Mouse (Mus musculus): Measurements from ENCODE around the gene Acads. TPM values are rescaled to one million over a fixed set of nuclear protein-coding genes. Genes with fewer than 3 reads are reported as not detected.
"Not testable (repeated sequence)": the region's sequence is repeated elsewhere in the genome, so short reads cannot be mapped to it uniquely, and the experiment has no call there.

Acads gene
- polyA plus RNA-seq, 1 experiment from 2014 or later: 43.6 TPM

- WGBS: 40% methylated on average over 8 of the region's 8 CpGs
- H3K27me3 ChIP-seq (replicated peaks; ENCODE audit: insufficient read depth, low read length): no peaks in the 10 kb centered on the region
Measured at GRCm38 (mm10) chr5:115163563-115163962, 44.4 kb upstream of the Acads start.

DNA sequence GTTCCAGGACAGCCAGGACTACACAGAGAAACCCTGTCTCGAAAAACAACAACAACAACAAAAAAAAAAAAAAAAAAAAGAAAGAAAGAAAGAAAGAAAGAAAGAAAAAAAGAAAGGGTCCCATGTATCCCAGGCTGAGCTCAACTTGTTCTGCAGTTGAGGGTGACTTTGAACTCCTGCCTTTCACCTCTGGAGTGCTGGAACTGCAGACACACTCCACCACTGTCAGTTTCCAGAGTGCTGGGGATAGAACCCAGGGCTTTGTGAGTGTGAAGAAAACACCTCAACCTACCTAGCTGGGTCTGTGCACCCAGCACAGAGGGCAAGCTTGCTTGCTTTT, 42.8 kb upstream of the Acads start:
- DNase-seq (ENCODE audit: low spot score); H3K36me3 ChIP-seq (ENCODE audit: insufficient read depth, low read length); H3K27me3 ChIP-seq (replicated peaks; ENCODE audit: insufficient read depth, low read length); H3K9ac ChIP-seq (replicated peaks; ENCODE audit: low read depth); H3K4me3 ChIP-seq (ENCODE audit: low read depth, low read length); ATAC-seq; H3K27ac ChIP-seq (ENCODE audit: low read length); H3K4me1 ChIP-seq (ENCODE audit: insufficient read depth, low read depth, low read length); H3K4me2 ChIP-seq (replicated peaks; ENCODE audit: low read depth, low read length); H3K9me3 ChIP-seq (ENCODE audit: low read length): not testable (repeated sequence)
- WGBS: 75% methylated on average over 1 of the region's 1 CpGs

More at GRCm38 (mm10) chr5:115163563-115163962, 44.4 kb upstream of the Acads start:
- 0 out of 2 replicates have a peak overlapping the region, but pooled peaks have one; percentile 17 for H3K4me2 ChIP-seq (replicated peaks; ENCODE audit: low read depth, low read length)
- no peak overlapping the region for H3K27ac ChIP-seq (ENCODE audit: low read length)
- no peak for TF ChIP-seq EP300 (IDR thresholded peaks at IDR 0.05)
- peak; percentile 72 for TF ChIP-seq CTCF (IDR thresholded peaks at IDR 0.05)
- H3K9me3 ChIP-seq (ENCODE audit: low read length): no peaks in the 10 kb centered on the region
- H3K4me3 ChIP-seq (ENCODE audit: low read depth, low read length): no peak overlapping the region
- DNase-seq (ENCODE audit: low spot score): peak; percentile 64
- peak; percentile 17; the same call in 1 of the 2 replicates for ATAC-seq
- H3K36me3 ChIP-seq (ENCODE audit: insufficient read depth, low read length): no peaks in the 10 kb centered on the region
- H3K9ac ChIP-seq (replicated peaks; ENCODE audit: low read depth): no peak overlapping the region
- H3K4me1 ChIP-seq (ENCODE audit: insufficient read depth, low read depth, low read length): peaks cover 5% of the 10 kb centered on the region; the same call in 1 of the 2 replicates

GRCm38 (mm10) chr5:115161064-115161939, 42.2 kb upstream of the Acads start:
- peak overlapping the region; percentile 67 for H3K27ac ChIP-seq (ENCODE audit: low read length)
- H3K4me1 ChIP-seq (ENCODE audit: insufficient read depth, low read depth, low read length): peaks cover 7% of the 10 kb centered on the region; the same call in 1 of the 2 replicates
- WGBS: 26% methylated on average over 13 of the region's 13 CpGs
- H3K9me3 ChIP-seq (ENCODE audit: low read length): no peaks in the 10 kb centered on the region
- no peaks in the 10 kb centered on the region for H3K27me3 ChIP-seq (replicated peaks; ENCODE audit: insufficient read depth, low read length)
- DNase-seq (ENCODE audit: low spot score) (peak; percentile 48), ATAC-seq (no peak)
- TF ChIP-seq EP300 (IDR thresholded peaks at IDR 0.05) (peak; percentile 72), CTCF (IDR thresholded peaks at IDR 0.05) (no peak)
- no peaks in the 10 kb centered on the region for H3K36me3 ChIP-seq (ENCODE audit: insufficient read depth, low read length)
- H3K9ac ChIP-seq (replicated peaks; ENCODE audit: low read depth): no peak overlapping the region
- H3K4me2 ChIP-seq (replicated peaks; ENCODE audit: low read depth, low read length): no peak overlapping the region
- H3K4me3 ChIP-seq (ENCODE audit: low read depth, low read length): no peak overlapping the region

GRCm38 (mm10) chr5:115160655-115161054, 41.5 kb upstream of the Acads start:
- TF ChIP-seq CTCF (IDR thresholded peaks at IDR 0.05) (no peak), EP300 (IDR thresholded peaks at IDR 0.05) (no peak)
- Histone ChIP-seq H3K9ac (replicated peaks; ENCODE audit: low read depth) (no peak overlapping the region), H3K36me3 (ENCODE audit: insufficient read depth, low read length) (no peaks in the 10 kb centered on the region), H3K4me3 (ENCODE audit: low read depth, low read length) (no peak overlapping the region), H3K4me1 (ENCODE audit: insufficient read depth, low read depth, low read length) (peaks cover 14% of the 10 kb centered on the region; the same call in 1 of the 2 replicates), H3K27ac (ENCODE audit: low read length) (peak overlapping the region; percentile 11; the same call in 1 of the 2 replicates), H3K9me3 (ENCODE audit: low read length) (no peaks in the 10 kb centered on the region), H3K27me3 (replicated peaks; ENCODE audit: insufficient read depth, low read length) (no peaks in the 10 kb centered on the region), H3K4me2 (replicated peaks; ENCODE audit: low read depth, low read length) (no peak overlapping the region)
- WGBS: 52% methylated on average over 6 of the region's 6 CpGs
- DNase-seq (ENCODE audit: low spot score) (no peak), ATAC-seq (no peak)

DNA sequence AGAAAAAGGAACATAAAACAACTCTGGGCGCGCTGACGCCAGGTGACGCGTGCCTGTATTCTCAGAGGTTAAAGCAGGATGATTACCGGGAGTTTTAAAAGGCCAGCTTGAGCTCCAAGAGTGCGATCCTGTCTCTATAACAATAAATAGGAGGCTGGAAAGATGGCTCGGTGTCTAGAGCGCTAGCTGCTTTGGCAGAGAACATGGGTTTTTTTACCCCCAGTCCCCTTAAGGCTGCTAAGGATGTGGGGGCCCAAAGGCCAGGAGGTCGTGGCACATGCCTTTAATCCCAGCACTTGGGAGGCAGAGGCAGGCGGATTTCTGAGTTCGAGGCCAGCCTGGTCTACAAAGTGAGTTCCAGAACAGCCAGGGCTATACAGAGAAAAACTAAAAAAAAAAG, 40.0 kb upstream of the Acads start:
- no peaks in the 10 kb centered on the region for H3K36me3 ChIP-seq (ENCODE audit: insufficient read depth, low read length)
- no peaks in the 10 kb centered on the region for H3K27me3 ChIP-seq (replicated peaks; ENCODE audit: insufficient read depth, low read length)
- peak overlapping the region; percentile 95 for H3K27ac ChIP-seq (ENCODE audit: low read length)
- peak overlapping the region; percentile 71 for H3K4me3 ChIP-seq (ENCODE audit: low read depth, low read length)
- peak overlapping the region; percentile 59; the same call in 1 of the 2 replicates for H3K9ac ChIP-seq (replicated peaks; ENCODE audit: low read depth)
- no peaks in the 10 kb centered on the region for H3K9me3 ChIP-seq (ENCODE audit: low read length)
- ATAC-seq: no peak
- peaks cover 24% of the 10 kb centered on the region; the same call in 1 of the 2 replicates for H3K4me1 ChIP-seq (ENCODE audit: insufficient read depth, low read depth, low read length)
- no peak for TF ChIP-seq EP300 (IDR thresholded peaks at IDR 0.05)
- TF ChIP-seq CTCF (IDR thresholded peaks at IDR 0.05): no peak
- DNase-seq (ENCODE audit: low spot score): no peak
- 32% methylated on average over 12 of the region's 12 CpGs for WGBS
- H3K4me2 ChIP-seq (replicated peaks; ENCODE audit: low read depth, low read length): peak overlapping the region; percentile 94

GRCm38 (mm10) chr5:115158040-115158983, 39.2 kb upstream of the Acads start, which contains the start of gene Mlec:
Mlec (minus strand) TSS chr5:115158179.
- TF ChIP-seq EP300 (IDR thresholded peaks at IDR 0.05): peak; percentile 59; the same call in 1 of the 2 replicates
- peak; percentile 30 for TF ChIP-seq CTCF (IDR thresholded peaks at IDR 0.05)
- H3K4me2 ChIP-seq (replicated peaks; ENCODE audit: low read depth, low read length): peak within 1 kb of the TSS; percentile 94
- H3K36me3 ChIP-seq (ENCODE audit: insufficient read depth, low read length): no peaks in the 10 kb centered on the region
- peak; percentile 99 for DNase-seq (ENCODE audit: low spot score)
- peak within 1 kb of the TSS; percentile 95 for H3K27ac ChIP-seq (ENCODE audit: low read length)
- ATAC-seq: peak; percentile 98
- WGBS: 3% methylated on average over 68 of the region's 78 CpGs
- no peaks in the 10 kb centered on the region for H3K9me3 ChIP-seq (ENCODE audit: low read length)
- peak within 1 kb of the TSS; percentile 71 for H3K9ac ChIP-seq (replicated peaks; ENCODE audit: low read depth)
- H3K27me3 ChIP-seq (replicated peaks; ENCODE audit: insufficient read depth, low read length): no peaks in the 10 kb centered on the region
- peak within 1 kb of the TSS; percentile 71 for H3K4me3 ChIP-seq (ENCODE audit: low read depth, low read length)
- peaks cover 24% of the 10 kb centered on the region; the same call in 1 of the 2 replicates for H3K4me1 ChIP-seq (ENCODE audit: insufficient read depth, low read depth, low read length)

Measured in lung, postnatal 0 days (tissue).